In genomic region chr17:75049366-75049969, GRCm38 (mm10) we compare ENCODE assay signal across 22 mouse cellular contexts. TPM values are rescaled to one million over a fixed set of nuclear protein-coding genes. Genes with fewer than 3 reads are reported as not detected.
DNase-seq lines count a peak whose midpoint lies in the region; TF ChIP-seq lines count a peak whose summit lies in the region.
"Had no signal": no experiment of that assay in that cellular context is flagged by ENCODE, and none has a peak within 500 bp of the region (broad histone marks: within the 10 kb centered on the region; RNA-seq: fewer than 3 reads in every experiment).

No protein-coding gene starts in this region.

- intact Hi-C loops in gastrocnemius, postnatal 14 days (cut with DNase I; ENCODE audit: low total_unique reads) = no loop called here
- intact Hi-C loops in gastrocnemius, postnatal 36 days (cut with DNase I) = no loop called here

- DNase-seq in gastrocnemius, postnatal 14 days = peak; percentile 27
- DNase-seq in gastrocnemius, postnatal 36 days = no peak
- DNase-seq in 3T3-L1 (ENCODE audit: low read depth, low spot score) = peak; percentile 19
- peak; percentile 67 for DNase-seq in adrenal gland, adult 2 months
- DNase-seq in thymus, postnatal 36 days = no peak
- DNase-seq in cerebellum, postnatal 10 days = no peak
- DNase-seq: cerebellum, adult 9-11 months; heart, adult 11 months; heart, postnatal 36 days; kidney, postnatal 10 days; left cerebral cortex, postnatal 4 days; liver; lung, postnatal 10 days; right cerebral cortex, postnatal 4 days; thymus, postnatal 25 days had no signal

- H3K4me3 ChIP-seq in embryonic fibroblast, embryonic 13.5 days (ENCODE audit: insufficient read depth, low read length) = no peak overlapping the region
- H3K4me3 ChIP-seq: forebrain, embryonic 12.5 days; heart, embryonic 13.5 days; left cerebral cortex, adult 2 months; midbrain, embryonic 12.5 days; neural tube, embryonic 12.5 days had no signal

- H3K4me1 ChIP-seq in embryonic fibroblast, embryonic 13.5 days (ENCODE audit: control insufficient read depth, insufficient read depth, low read length) = peaks cover 2% of the 10 kb centered on the region; the same call in 1 of the 2 replicates
- H3K4me1 ChIP-seq: forebrain, embryonic 12.5 days; midbrain, embryonic 12.5 days; neural tube, embryonic 12.5 days had no signal

- no peak for TF ChIP-seq CTCF in embryonic fibroblast, embryonic 13.5 days (IDR thresholded peaks at IDR 0.05; ENCODE audit: borderline replicate concordance, insufficient read depth, low read length)

- peak overlapping the region; percentile 21; the same call in 1 of the 2 replicates for H3K27ac ChIP-seq in embryonic fibroblast, embryonic 13.5 days (ENCODE audit: insufficient read depth, low read length)
- H3K27ac ChIP-seq: forebrain, embryonic 12.5 days; heart, embryonic 13.5 days; hindbrain, embryonic 14.5 days; left cerebral cortex, adult 2 months; midbrain, embryonic 12.5 days; neural tube, embryonic 12.5 days had no signal

- no peak for TF ChIP-seq POLR2A in embryonic fibroblast, embryonic 13.5 days (IDR thresholded peaks at IDR 0.05; ENCODE audit: low read depth, low read length)

RNA-seq across cellular contexts. Expression of gene Ltbp1, which starts 44.1 kb away (rescaled TPM):
- 10 to 100 TPM; 18.4 to 18.7 TPM for total RNA-seq in gastrocnemius, postnatal 14 days (2021)
- 1 to 10 TPM; 8.0 to 8.3 TPM for total RNA-seq in gastrocnemius, postnatal 36 days (2021)
- 10 to 100 TPM; 12.7 to 15.1 TPM for total RNA-seq in adrenal gland, adult 2 months (2021)
- polyA plus RNA-seq in adrenal gland, adult 2 months (2012; rRNA removed) = 13.0 and 13.4 TPM in 2 replicates
- polyA plus RNA-seq in embryonic fibroblast, embryonic 13.5 days (2011; ENCODE audit: insufficient read length, low read depth, missing spikeins) = 152 and 252 TPM in 2 replicates

Comparison
In these comparisons a context has a peak if more than half of its experiments do, and no peak if none do; other contexts are left out.
1. DNase-seq: peak in gastrocnemius, postnatal 14 days (single experiment), 3T3-L1 (single experiment) and adrenal gland, adult 2 months (single experiment); none in gastrocnemius, postnatal 36 days (0 of 2), thymus, postnatal 36 days (0 of 2) and cerebellum, postnatal 10 days (0 of 2).